Mouse (Mus musculus) telencephalon, adult 2 months (tissue): ENCODE results near the gene Parp1.
"Not testable (repeated sequence)": the region's sequence is repeated elsewhere in the genome, so short reads cannot be mapped to it uniquely, and the experiment has no call there.

Experiments used
- DNase-seq: peaks from one replicate; pipeline ENCODE4 v3.0.0-alpha.2; 2011; ENCODE audit warnings: low read depth, low spot score

Gene Parp1

DNA sequence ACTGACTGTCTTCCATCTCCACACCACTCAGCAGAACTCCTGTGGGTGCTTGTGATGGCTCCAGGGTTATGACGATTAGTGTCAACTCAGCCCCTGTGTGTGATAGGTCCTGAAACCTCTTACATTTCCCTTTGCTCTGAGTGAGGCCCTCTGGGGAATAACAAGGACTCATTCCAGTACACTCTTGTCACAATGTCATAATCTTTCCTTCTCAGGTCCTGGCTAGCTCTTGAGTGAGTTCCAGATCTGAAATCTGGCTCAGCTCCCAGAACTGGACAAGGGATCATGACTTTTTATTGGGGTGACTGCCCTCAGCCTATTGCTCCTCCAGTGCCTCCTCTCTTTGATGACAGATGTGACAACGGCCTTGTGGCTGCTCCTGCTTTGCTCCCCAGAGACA is 57.4 kb downstream of the Parp1 start:
- DNase-seq = no peak

DNA sequence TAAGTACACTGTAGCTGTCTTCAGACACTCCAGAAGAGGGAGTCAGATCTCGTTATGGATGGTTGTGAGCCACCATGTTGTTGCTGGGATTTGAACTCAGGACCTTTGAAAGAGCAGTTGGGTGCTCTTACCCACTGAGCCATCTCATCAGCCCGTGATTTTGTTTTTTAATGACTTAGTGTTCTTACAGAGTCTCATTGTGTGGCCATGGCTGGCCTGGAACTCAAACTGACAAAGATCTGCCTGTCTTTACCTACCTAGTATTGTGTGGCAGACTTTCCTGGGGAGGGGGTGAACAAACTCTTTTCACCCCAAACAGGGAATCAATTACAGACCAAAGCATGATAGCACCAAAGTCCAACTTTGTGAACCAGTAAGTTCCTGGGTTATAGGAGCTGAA is 69.1 kb downstream of the Parp1 start:
- not testable (repeated sequence) for DNase-seq

DNA sequence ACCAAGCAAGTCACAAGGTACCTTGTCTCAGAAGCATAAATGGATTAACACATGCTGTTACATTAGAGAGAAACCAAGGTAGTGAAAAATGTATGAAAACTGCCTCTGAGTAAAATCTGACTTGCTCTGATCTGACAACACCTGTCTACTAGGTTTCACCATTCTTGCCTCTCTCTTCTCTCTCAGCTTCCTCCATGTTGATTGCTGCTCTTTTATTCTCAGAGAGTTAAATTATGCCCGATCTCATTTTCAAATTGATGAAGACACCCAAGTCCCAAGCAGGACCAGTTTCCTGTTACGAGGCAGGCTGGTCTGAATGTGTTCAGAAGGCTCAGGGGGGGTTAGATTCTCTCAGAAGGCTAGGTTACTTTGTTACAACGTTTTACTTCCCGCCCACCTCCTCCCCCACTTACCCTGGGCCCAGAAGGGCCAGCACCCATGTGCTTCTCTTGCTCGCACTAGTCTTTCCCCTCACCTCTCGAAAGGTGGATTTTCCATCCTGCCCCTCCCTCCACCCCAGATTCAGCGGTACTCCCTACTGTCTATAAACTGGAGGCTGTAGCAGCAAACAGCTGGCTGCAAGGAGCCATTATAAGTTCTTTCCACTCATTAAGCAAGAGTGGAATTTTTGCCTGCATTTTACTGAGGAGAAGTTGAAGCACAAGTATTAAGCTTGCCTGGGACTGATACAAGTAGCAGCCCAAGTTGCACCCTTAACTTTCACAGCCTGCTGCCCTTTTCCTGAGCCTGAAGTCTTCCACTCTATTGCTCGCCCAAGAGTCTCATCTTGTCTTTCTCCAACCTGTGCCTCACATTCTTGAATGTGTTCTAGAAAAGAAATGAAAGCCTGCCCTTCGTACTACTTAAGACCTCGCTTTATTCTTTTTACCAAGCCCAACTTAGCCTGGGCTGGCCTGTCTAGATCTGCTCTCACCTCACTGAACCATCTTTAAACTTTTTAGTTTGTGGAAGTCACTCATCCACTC is 71.0 kb downstream of the Parp1 start:
- no peak for DNase-seq

DNA sequence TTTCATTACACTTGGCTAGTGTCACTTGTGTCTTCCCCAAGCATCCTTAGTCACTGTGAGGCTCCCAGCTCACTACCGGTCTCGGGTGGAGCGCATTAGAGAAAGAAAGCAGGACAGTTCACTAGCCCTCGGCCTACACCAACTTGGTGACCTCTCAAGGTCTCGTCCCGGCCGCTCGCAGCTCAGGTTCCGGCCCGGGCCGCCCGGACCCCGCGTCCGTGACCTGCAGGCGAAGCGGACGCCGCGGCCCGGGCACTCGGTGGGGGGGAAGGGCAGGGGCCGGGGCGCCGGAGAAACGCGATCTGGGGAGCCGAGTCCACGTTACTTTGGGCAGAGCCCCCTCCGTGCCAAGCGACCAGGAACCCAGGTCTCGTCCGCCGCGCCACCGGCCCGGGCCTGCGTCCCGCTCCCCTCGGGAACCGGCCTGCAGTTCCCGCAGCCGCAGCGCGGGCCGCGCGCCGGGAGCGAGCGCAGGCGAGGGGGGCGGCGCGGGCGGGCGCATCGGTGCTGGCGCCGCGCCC is 71.9 kb downstream of the Parp1 start:
- DNase-seq = no peak

DNA sequence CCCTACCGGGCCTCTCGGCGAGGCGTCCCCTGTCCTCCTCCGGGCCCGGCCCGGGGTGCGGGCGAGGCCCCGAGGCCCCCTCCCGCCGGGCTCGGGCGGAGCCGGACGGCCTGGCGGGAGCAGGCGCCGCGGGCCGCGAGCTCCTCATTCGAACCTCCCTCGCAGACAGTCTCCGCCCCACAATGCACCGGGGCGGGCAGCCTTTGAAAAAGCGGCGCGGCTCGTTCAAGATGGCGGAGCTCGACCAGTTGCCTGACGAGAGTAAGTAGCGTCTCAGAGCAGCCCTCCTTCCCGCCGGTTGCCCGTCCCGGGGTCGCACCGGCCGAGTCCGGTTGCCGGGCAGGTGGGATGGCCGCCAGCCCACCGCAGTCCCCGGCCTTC is 72.4 kb downstream of the Parp1 start, which contains the start of gene Lin9:
Gene Lin9, plus strand, starts transcription at position 14 of the 381 bp plus-strand sequence.
- peak; percentile 73 for DNase-seq

DNA sequence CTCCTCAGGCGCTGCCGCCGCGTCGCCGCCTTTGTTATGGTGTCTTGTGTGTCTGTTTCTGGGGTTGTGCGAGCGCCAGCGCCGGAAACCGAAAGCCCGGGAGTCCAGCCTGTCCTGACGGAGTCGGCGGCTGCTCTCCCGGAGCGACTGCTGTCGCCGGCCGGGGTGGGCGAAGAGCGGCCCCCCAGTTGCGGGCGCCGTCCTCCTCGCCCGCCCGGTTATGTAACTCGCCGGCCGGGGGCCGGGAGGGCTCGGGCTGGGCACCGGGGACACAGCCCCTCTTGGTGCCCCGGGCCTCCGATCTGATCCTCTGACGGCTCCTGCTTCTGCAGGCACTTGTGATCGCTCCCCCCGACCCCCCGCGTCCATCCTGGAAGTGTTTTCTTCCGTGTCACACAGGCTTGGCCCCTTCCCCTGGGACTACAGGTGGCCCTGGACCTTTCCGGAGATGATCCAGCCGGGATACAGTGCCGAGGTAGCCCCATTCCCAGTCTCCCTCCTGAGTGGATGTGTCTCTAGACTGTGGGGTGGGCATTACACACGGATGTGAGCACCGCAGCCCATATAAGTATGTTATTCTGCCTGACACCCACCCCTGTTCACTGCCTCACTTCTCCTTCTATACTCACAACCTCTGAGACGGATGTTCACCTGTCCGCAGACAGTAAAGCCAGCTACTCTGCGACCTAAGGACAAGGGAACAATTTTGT is 72.9 kb downstream of the Parp1 start:
- DNase-seq = peak; percentile 6

DNA sequence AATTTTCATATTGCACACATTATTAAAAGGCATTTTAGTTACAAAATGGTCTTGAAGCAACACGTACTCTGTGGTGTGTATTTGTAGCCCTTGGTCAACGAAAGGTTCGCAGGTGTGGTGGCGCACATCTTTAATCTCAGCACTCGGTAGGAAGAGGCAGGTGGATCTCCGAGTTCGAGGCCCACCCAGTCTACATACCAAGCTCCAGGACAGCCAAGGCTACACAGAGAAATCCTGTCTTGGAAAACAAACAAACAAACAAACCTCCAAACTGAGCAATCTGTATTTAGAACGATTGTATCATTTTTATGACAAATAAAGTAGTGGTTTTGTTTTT is 73.5 kb downstream of the Parp1 start:
- DNase-seq = no peak
